Mouse (Mus musculus): ENCODE data around the gene Golga2. TPM values are rescaled to one million over a fixed set of nuclear protein-coding genes. Genes with fewer than 3 reads are reported as not detected.

Golga2 gene
- 42.9 and 54.6 TPM in 2 replicates for polyA plus RNA-seq (2012; rRNA removed)

DNA sequence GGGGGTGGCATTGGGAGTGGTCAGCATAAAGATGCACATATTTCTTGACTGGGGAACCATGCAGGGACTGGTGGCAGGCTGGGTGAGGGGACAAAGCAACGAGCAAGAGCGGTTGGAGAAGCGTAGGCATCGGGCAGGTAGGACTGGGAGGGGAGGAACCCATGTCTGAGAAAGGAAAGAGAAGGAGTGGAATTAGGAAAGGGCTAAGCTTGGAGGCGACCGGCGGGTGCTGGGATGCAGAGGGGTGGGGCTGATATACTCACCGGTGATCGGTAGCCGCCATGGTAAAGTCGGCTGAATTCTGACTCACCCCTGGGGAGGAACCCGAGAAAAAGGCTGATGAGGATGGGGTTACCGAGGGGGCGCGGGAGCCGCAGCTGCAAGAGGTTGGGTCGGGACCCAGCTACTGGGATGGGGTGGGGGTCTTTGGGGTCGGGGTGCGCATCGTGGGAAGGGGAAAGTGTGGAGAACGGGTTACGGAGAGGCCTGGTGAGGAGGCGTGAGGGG is at the start of gene Golga2:
TSS of gene Golga2 (plus strand) at position 51 of the 507 bp plus-strand sequence.
- TF ChIP-seq CTCF (IDR thresholded peaks at IDR 0.05; ENCODE audit: borderline replicate concordance, extremely low read depth, insufficient read depth, insufficient read length): no peak
- TF ChIP-seq POLR2A (IDR thresholded peaks at IDR 0.05; ENCODE audit: borderline replicate concordance, extremely low read depth, insufficient read depth, insufficient read length, poor library complexity, severe bottlenecking): no peak
- no peak for DNase-seq (ENCODE audit: low read depth)

GRCm38 (mm10) chr2:32237571-32237970 is 49.6 kb upstream of the Golga2 start:
- TF ChIP-seq CTCF (IDR thresholded peaks at IDR 0.05; ENCODE audit: borderline replicate concordance, extremely low read depth, insufficient read depth, insufficient read length): no peak
- no peak for TF ChIP-seq POLR2A (IDR thresholded peaks at IDR 0.05; ENCODE audit: borderline replicate concordance, extremely low read depth, insufficient read depth, insufficient read length, poor library complexity, severe bottlenecking)
- DNase-seq (ENCODE audit: low read depth): no peak

- TF ChIP-seq CTCF (IDR thresholded peaks at IDR 0.05; ENCODE audit: borderline replicate concordance, extremely low read depth, insufficient read depth, insufficient read length): no peak
- TF ChIP-seq POLR2A (IDR thresholded peaks at IDR 0.05; ENCODE audit: borderline replicate concordance, extremely low read depth, insufficient read depth, insufficient read length, poor library complexity, severe bottlenecking): no peak
- no peak for DNase-seq (ENCODE audit: low read depth)
Measured at GRCm38 (mm10) chr2:32238708-32239435, 48.3 kb upstream of the Golga2 start.

GRCm38 (mm10) chr2:32240591-32240990 is 46.6 kb upstream of the Golga2 start:
- TF ChIP-seq POLR2A (IDR thresholded peaks at IDR 0.05; ENCODE audit: borderline replicate concordance, extremely low read depth, insufficient read depth, insufficient read length, poor library complexity, severe bottlenecking) (no peak), CTCF (IDR thresholded peaks at IDR 0.05; ENCODE audit: borderline replicate concordance, extremely low read depth, insufficient read depth, insufficient read length) (no peak)
- no peak for DNase-seq (ENCODE audit: low read depth)

DNA sequence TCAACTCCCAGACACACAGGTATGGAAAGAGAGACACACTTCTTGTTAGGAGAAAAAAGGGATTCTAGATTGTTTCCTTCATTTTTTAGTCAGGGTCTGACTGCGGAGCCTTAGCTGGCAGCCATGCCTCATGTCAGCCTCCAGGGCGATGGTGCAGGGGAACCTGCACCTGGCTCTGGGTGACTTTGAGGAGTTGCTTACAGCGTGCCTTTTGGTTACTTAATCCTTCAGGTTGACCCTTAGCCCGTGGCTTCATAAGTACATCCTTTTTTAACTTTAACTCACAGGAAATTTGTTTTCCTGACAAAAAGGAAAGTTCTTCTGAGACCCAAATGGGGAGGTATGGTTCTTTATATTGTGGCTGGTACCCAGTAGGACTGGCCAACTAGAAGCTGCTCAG is 44.2 kb upstream of the Golga2 start:
- TF ChIP-seq CTCF (IDR thresholded peaks at IDR 0.05; ENCODE audit: borderline replicate concordance, extremely low read depth, insufficient read depth, insufficient read length) (no peak), POLR2A (IDR thresholded peaks at IDR 0.05; ENCODE audit: borderline replicate concordance, extremely low read depth, insufficient read depth, insufficient read length, poor library complexity, severe bottlenecking) (no peak)
- no peak for DNase-seq (ENCODE audit: low read depth)

- TF ChIP-seq POLR2A (IDR thresholded peaks at IDR 0.05; ENCODE audit: borderline replicate concordance, extremely low read depth, insufficient read depth, insufficient read length, poor library complexity, severe bottlenecking): no peak
- TF ChIP-seq CTCF (IDR thresholded peaks at IDR 0.05; ENCODE audit: borderline replicate concordance, extremely low read depth, insufficient read depth, insufficient read length): no peak
Measured at GRCm38 (mm10) chr2:32246741-32247140, 40.4 kb upstream of the Golga2 start.

GRCm38 (mm10) chr2:32248377-32249361 is 38.5 kb upstream of the Golga2 start:
- no peak for TF ChIP-seq CTCF (IDR thresholded peaks at IDR 0.05; ENCODE audit: borderline replicate concordance, extremely low read depth, insufficient read depth, insufficient read length)
- no peak for TF ChIP-seq POLR2A (IDR thresholded peaks at IDR 0.05; ENCODE audit: borderline replicate concordance, extremely low read depth, insufficient read depth, insufficient read length, poor library complexity, severe bottlenecking)

More at GRCm38 (mm10) chr2:32246741-32247140, 40.4 kb upstream of the Golga2 start:
- no peak for DNase-seq (ENCODE audit: low read depth)

DNA sequence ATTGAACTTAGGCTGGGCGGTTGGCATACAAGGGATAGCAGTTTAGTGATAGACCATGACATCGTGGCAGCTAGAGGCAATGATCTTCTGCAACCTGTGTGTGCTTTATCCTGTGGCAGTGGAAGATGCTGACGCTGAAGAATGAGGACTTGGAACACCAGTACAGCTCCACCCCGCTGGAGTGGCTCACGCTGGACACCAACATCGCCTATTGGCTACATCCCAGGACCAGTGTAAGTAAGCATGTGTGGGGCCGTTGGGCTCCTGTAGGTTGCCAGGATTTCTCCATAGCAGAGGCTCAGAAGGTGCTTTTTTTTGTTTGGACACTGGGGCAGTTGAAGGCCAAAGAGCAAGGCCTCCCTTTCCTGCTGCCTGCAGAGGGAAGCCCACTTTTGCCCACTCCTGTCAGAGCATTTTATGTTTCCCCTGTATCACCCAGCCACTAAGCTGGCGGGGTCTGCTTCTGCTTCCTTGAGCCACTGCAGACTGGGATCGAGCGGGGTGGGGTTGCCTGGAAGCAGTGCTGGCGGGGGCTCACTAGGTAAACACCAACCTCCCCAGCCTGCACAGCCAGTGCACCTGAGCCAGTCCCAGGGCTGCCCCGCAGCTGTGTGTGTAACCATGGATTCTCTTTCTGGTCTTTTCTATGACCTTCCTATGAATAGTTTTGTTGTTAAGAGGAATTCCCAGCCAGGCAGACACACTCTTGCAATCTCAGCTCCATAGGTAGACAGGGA is 35.2 kb upstream of the Golga2 start:
- no peak for DNase-seq (ENCODE audit: low read depth)
- TF ChIP-seq POLR2A (IDR thresholded peaks at IDR 0.05; ENCODE audit: borderline replicate concordance, extremely low read depth, insufficient read depth, insufficient read length, poor library complexity, severe bottlenecking) (no peak), CTCF (IDR thresholded peaks at IDR 0.05; ENCODE audit: borderline replicate concordance, extremely low read depth, insufficient read depth, insufficient read length) (no peak)

More at GRCm38 (mm10) chr2:32248377-32249361, 38.5 kb upstream of the Golga2 start:
- DNase-seq (ENCODE audit: low read depth): no peak

GRCm38 (mm10) chr2:32252658-32253057 is 34.5 kb upstream of the Golga2 start:
- TF ChIP-seq CTCF (IDR thresholded peaks at IDR 0.05; ENCODE audit: borderline replicate concordance, extremely low read depth, insufficient read depth, insufficient read length) (no peak), POLR2A (IDR thresholded peaks at IDR 0.05; ENCODE audit: borderline replicate concordance, extremely low read depth, insufficient read depth, insufficient read length, poor library complexity, severe bottlenecking) (no peak)
- no peak for DNase-seq (ENCODE audit: low read depth)

- no peak for DNase-seq (ENCODE audit: low read depth)
Measured at GRCm38 (mm10) chr2:32253352-32253751, 33.8 kb upstream of the Golga2 start.

More at GRCm38 (mm10) chr2:32253352-32253751, 33.8 kb upstream of the Golga2 start:
- TF ChIP-seq CTCF (IDR thresholded peaks at IDR 0.05; ENCODE audit: borderline replicate concordance, extremely low read depth, insufficient read depth, insufficient read length) (no peak), POLR2A (IDR thresholded peaks at IDR 0.05; ENCODE audit: borderline replicate concordance, extremely low read depth, insufficient read depth, insufficient read length, poor library complexity, severe bottlenecking) (no peak)

Measured in brain, embryonic 14.5 days (tissue).